Mouse (Mus musculus) limb, embryonic 11.5 days (tissue): ENCODE measurements around the gene Rgs13. TPM values are rescaled to one million over a fixed set of nuclear protein-coding genes. Genes with fewer than 3 reads are reported as not detected.

Experiments
- ATAC-seq: fragments of 200-750 bp; cut with Nextera tagmentation; 2 replicates; pipeline ENCODE4 v1.8.0; 2017; ENCODE audit warnings: low read depth; ENCODE audit not compliant: insufficient number of reproducible peaks, low FRiP score, low TSS enrichment
- DNase-seq: peaks from one replicate; pipeline ENCODE4 v3.0.0-alpha.2; 2015; ENCODE audit warnings: low spot score
- H3K27ac ChIP-seq: fragments of 300-500 bp; sonication (generic); replicated peaks from 2 replicates; pipeline ENCODE4 v1.5.1; 2014; ENCODE audit warnings: low read depth, mild to moderate bottlenecking, low read length
- H3K27me3 ChIP-seq: fragments of 300-500 bp; sonication (generic); 2 replicates; pipeline ENCODE4 v1.6.1; 2014; ENCODE audit warnings: mild to moderate bottlenecking, low read length, mixed read lengths; ENCODE audit not compliant: control insufficient read depth, insufficient read depth
- H3K36me3 ChIP-seq: fragments of 300-500 bp; sonication (generic); 2 replicates; pipeline ENCODE4 v1.6.1; 2014; ENCODE audit warnings: mild to moderate bottlenecking, low read length, moderate library complexity, mixed read lengths; ENCODE audit not compliant: control insufficient read depth, insufficient read depth
- H3K4me1 ChIP-seq: fragments of 300-500 bp; sonication (generic); 2 replicates; pipeline ENCODE4 v1.6.1; 2014; ENCODE audit warnings: low read length, mixed read lengths; ENCODE audit not compliant: control insufficient read depth, insufficient read depth
- H3K4me2 ChIP-seq: fragments of 300-500 bp; sonication (generic); 2 replicates; pipeline ENCODE4 v1.6.1; 2014; ENCODE audit warnings: low read depth, mild to moderate bottlenecking, moderate library complexity; ENCODE audit not compliant: severe bottlenecking
- H3K4me3 ChIP-seq: fragments of 300-500 bp; sonication (generic); 2 replicates; pipeline ENCODE4 v1.5.1; 2014; ENCODE audit warnings: low read depth, low read length
- H3K9ac ChIP-seq: fragments of 300-500 bp; sonication (generic); 2 replicates; pipeline ENCODE4 v1.6.1; 2014; ENCODE audit warnings: mild to moderate bottlenecking, low read length
- H3K9me3 ChIP-seq: fragments of 300-500 bp; sonication (generic); 2 replicates; pipeline ENCODE4 v1.6.1; 2016; ENCODE audit warnings: low read length; ENCODE audit not compliant: control insufficient read depth
- WGBS: fragments of 180-500 bp; shearing (Covaris S2); extraction: QIAGEN DNeasy Blood & Tissue Kit; methylation state at CpG from one replicate; pipeline ENCODE4 v1.1.7; 2014; 5-methylcytosine and 5-hydroxymethylcytosine counted together
- polyA plus RNA-seq: library from polyadenylated mRNA; unstranded; fragments of >200 nt; fragmentation: Nextera tagmentation; extraction: Ambion mirVana; gene quantifications from 2 replicates; pipeline ENCODE4 v1.2.1, GENCODE M21; 2014

Gene Rgs13
- polyA plus RNA-seq, 1 experiment from 2014 or later = not detected

DNA sequence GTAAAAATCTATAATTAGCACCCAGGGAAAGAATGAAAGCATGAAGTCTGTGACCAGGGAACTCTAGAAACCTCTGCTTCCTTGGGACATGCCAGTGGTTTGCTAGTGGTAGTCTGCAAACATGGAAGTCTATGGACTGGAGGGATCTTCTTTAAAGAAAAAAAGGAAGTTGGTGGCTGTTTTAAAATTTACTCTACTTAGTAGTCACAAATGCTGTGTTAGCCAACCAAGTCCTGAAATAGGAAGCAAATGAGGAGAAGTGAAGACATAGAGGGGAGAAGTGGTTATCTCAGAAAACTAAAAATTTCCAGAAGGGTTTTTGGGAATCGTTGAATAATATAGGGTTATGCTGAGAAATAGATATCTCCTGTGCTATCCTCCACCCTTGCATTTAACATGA lies 37.3 kb downstream of the Rgs13 start:
- DNase-seq (no peak), ATAC-seq (no peak)
- Histone ChIP-seq H3K9ac (no peak overlapping the region), H3K36me3 (no peaks in the 10 kb centered on the region), H3K27me3 (no peaks in the 10 kb centered on the region), H3K9me3 (no peaks in the 10 kb centered on the region), H3K4me3 (no peak overlapping the region), H3K4me2 (no peak overlapping the region), H3K4me1 (no peaks in the 10 kb centered on the region), H3K27ac (no peak overlapping the region)
- 88% methylated on average over 1 of the region's 1 CpGs for WGBS

DNA sequence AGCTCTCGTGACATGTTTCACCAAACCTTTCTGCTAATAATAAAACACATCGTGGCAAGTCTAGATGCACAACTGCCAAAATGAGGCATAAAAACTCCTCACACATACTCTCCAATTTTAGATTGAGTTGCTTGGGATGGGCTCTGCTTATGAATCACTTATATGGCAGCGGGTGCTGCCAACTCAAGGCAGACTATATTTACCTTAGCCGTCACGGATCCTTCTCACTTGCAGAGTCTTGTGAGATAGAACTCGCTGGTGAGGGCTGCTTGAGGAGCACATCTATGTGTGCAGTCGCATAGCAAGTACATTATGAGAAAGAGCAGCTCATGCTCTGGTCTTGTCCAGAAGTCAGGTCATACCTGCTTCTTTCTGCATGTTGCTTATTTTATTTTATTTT lies 49.2 kb downstream of the Rgs13 start:
- H3K27ac ChIP-seq = no peak overlapping the region
- no peak overlapping the region for H3K4me2 ChIP-seq
- ATAC-seq (no peak), DNase-seq (no peak)
- no peaks in the 10 kb centered on the region for H3K4me1 ChIP-seq
- WGBS = 84% methylated on average over 7 of the region's 7 CpGs
- H3K9me3 ChIP-seq = no peaks in the 10 kb centered on the region
- no peaks in the 10 kb centered on the region for H3K27me3 ChIP-seq
- H3K4me3 ChIP-seq = no peak overlapping the region
- H3K9ac ChIP-seq = no peak overlapping the region
- no peaks in the 10 kb centered on the region for H3K36me3 ChIP-seq

DNA sequence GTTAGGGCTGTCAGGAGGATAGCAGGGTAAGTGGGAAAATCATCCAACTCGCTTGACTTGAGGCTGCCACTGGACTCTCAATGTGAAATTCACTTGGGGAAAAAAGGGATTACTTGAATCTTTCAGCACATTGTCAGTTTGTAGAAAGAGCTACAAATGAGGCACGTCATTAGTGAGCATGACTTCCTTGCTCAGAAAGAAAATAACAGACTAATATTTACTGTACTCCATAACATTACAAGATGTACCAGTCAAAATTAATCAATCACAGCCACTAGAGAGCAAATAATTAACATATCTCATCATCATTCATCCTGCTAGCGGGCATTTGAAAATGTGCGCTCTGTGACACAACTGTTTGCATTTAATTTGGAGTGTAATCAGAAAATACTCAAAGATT lies 57.1 kb downstream of the Rgs13 start:
- Histone ChIP-seq H3K9ac (no peak overlapping the region), H3K4me3 (no peak overlapping the region), H3K27me3 (no peaks in the 10 kb centered on the region), H3K9me3 (no peaks in the 10 kb centered on the region), H3K36me3 (no peaks in the 10 kb centered on the region), H3K4me2 (no peak overlapping the region), H3K27ac (no peak overlapping the region), H3K4me1 (no peaks in the 10 kb centered on the region)
- ATAC-seq (no peak), DNase-seq (no peak)
- 89% methylated on average over 4 of the region's 4 CpGs for WGBS

DNA sequence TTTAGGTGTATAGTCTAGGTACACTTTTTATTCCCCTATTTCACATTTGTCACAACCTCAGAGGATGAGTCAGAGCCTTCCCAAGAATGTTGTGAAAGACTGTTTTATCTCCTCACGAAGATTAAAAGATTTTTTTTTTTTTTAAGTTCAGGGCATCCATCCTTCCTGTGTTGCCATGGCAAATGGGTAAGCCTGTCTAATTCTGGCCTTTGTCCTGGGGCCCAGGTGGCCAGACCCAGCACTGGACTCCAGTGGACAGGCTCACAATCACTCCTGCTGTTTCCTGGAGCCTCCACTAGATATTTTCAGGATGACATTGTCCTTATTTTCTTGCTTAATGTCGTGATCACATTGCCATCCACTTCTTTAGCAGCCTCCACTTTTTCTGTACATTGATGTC lies 57.7 kb downstream of the Rgs13 start:
- H3K9me3 ChIP-seq = no peaks in the 10 kb centered on the region
- 72% methylated on average over 2 of the region's 2 CpGs for WGBS
- H3K4me3 ChIP-seq = no peak overlapping the region
- DNase-seq (no peak), ATAC-seq (no peak)
- no peaks in the 10 kb centered on the region for H3K4me1 ChIP-seq
- H3K9ac ChIP-seq = no peak overlapping the region
- H3K27me3 ChIP-seq = no peaks in the 10 kb centered on the region
- no peak overlapping the region for H3K27ac ChIP-seq
- no peaks in the 10 kb centered on the region for H3K36me3 ChIP-seq
- H3K4me2 ChIP-seq = no peak overlapping the region

DNA sequence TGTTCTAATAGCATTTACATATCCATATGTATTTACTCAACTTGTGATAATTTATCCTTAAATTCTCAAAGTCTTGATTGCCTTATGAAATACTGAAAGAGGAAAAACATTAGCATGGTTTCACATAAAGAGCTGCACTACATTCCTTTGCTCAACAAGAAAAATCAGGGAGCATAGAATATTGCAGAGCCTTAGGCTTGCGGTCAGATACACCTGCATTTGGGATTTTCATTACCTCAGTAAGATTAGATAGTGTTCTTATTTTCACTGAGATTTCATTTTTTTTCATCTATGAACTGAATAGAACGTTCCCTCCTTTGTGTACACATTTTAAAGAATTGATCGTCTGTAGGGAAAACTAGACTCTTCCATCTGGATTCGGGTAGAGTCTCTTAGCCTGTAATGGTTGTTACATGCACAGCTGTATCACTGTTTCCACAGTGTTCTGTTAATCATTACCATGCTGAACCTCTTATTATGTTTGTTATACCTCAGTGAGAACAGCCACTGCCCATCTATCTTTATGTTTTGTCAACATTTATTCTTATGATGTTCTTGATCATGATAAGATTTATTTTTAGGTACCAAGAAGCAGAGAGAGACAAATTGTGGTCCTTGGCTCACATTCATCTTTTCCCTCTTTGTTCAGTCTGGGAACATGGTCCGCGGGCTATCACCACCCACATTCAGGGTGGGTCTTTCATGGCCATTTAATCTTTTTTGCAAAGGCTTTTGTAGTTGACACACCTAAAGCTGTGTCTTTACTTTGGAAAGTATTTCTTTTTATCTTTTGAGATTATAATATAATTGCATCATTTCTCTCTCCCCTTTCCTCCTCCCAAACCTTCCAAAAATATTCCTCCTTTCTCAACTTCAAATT lies 61.1 kb downstream of the Rgs13 start:
- DNase-seq (no peak), ATAC-seq (no peak)
- Histone ChIP-seq H3K4me3 (no peak overlapping the region), H3K36me3 (no peaks in the 10 kb centered on the region), H3K9me3 (no peaks in the 10 kb centered on the region), H3K4me1 (no peaks in the 10 kb centered on the region), H3K9ac (no peak overlapping the region), H3K27ac (no peak overlapping the region), H3K4me2 (no peak overlapping the region), H3K27me3 (no peaks in the 10 kb centered on the region)
- 84% methylated on average over 6 of the region's 6 CpGs for WGBS

DNA sequence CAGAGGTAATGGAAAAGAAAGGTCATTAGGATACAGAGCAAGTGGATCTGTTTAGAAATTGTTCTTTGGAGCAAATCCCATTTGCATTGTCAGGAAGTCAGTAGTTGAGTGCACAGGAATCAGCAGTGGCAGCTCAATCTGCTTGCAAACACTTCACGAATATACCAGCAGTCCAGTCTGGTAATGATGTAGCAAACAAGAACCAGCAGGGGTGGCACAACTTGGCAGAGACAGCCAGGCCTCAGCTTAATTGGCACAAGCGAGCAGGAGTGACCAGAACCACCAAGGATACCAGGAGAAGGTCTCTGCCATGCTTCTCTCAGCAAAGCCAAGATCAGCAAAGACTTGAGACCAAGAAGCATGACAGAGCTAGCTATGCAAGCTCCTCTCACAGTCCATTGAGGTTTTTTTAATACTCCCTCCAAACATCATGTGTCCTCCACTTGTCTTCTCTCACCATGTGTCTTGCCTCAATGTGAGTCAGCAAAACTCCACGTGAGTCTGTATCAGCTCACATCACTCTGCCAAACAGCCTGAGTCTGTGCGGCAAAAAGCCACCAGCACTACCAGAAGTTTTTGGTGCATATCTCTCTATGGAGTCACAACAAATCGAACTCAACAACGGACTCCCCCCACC lies 63.6 kb downstream of the Rgs13 start:
- H3K4me2 ChIP-seq = no peak overlapping the region
- WGBS = 77% methylated on average over 6 of the region's 6 CpGs
- H3K27ac ChIP-seq = no peak overlapping the region
- no peaks in the 10 kb centered on the region for H3K27me3 ChIP-seq
- no peaks in the 10 kb centered on the region for H3K4me1 ChIP-seq
- no peak overlapping the region for H3K9ac ChIP-seq
- ATAC-seq = no peak
- H3K36me3 ChIP-seq = no peaks in the 10 kb centered on the region
- H3K9me3 ChIP-seq = no peaks in the 10 kb centered on the region
- DNase-seq = no peak
- H3K4me3 ChIP-seq = no peak overlapping the region

DNA sequence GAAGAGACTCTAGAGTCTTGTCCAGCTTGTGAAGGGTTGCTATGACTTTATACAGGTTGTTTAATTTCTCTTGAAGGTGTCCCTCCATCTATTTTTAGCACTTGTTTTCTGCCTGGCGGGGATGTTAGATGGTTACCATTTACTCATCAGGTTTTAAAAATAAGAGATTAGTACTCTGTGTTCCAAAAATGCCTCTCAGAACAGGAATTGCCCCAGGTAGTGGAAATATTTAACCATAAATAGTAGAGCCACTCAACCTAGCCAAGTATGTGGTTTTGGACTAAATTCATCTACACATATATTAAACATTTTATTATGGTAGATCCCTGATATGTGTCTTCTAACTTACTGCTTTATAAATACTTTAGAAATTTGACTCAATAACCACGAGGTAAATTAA lies 64.2 kb downstream of the Rgs13 start:
- Histone ChIP-seq H3K4me3 (no peak overlapping the region), H3K27me3 (no peaks in the 10 kb centered on the region)
- ATAC-seq = no peak

DNA sequence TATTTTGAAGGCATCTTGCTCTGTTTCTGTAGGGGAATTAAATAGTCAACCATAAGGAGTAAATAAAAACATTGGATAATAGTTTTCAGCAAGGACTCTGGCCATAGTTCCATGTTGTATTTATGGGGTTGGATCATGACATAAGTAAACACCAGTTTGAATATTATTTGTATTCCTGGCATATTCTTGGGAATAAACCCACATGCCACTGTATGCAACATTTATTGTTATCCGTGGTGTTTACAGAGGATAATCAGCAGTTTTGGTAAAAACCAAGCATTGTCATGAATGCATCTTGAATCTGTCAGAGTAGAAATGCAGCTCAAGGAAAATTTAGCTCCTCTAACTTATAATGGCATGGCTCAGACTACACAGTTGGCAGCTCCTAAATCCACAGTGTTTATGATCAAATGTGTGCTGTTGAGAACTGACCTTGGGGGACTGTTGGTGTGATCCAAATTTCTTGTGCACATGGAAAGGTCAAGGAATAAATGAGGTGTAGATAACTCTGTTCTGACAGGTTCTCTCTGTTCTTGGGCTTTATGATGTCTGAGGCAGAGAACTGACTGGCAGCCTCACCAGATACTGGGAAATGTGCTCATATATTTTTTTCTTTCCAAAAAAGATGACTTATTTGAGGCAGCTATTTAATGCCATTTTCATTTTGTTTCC lies 78.4 kb downstream of the Rgs13 start:
- Histone ChIP-seq H3K36me3 (no peaks in the 10 kb centered on the region), H3K27ac (no peak overlapping the region), H3K27me3 (no peaks in the 10 kb centered on the region), H3K4me1 (no peaks in the 10 kb centered on the region), H3K4me3 (no peak overlapping the region), H3K9ac (no peak overlapping the region), H3K4me2 (no peak overlapping the region), H3K9me3 (no peaks in the 10 kb centered on the region)
- ATAC-seq (no peak), DNase-seq (no peak)
- WGBS = 75% methylated on average over 1 of the region's 1 CpGs

More for the DNA sequence above, 64.2 kb downstream of the Rgs13 start:
- WGBS = 69% methylated on average over 2 of the region's 2 CpGs
- H3K27ac ChIP-seq = no peak overlapping the region
- H3K9ac ChIP-seq = no peak overlapping the region
- no peaks in the 10 kb centered on the region for H3K36me3 ChIP-seq
- DNase-seq = no peak
- no peaks in the 10 kb centered on the region for H3K9me3 ChIP-seq
- no peaks in the 10 kb centered on the region for H3K4me1 ChIP-seq
- H3K4me2 ChIP-seq = no peak overlapping the region
